Mouse (Mus musculus) heart, embryonic 10.5 days (tissue): ENCODE results near the gene Ddx51. TPM values are rescaled to one million over a fixed set of nuclear protein-coding genes. Genes with fewer than 3 reads are reported as not detected.
A peak's percentile ranks its signal among the peaks of the same experiment; 100 is the strongest.

ENCODE experiments used
- DNase-seq: peaks from one replicate; pipeline ENCODE4 v3.0.0-alpha.2; 2017; ENCODE audit warnings: low spot score
- H3K27ac ChIP-seq: fragments of 300-500 bp; sonication (generic); 2 replicates; pipeline ENCODE4 v1.5.1; 2016; ENCODE audit warnings: mild to moderate bottlenecking
- H3K27me3 ChIP-seq: fragments of 300-500 bp; sonication (generic); 2 replicates; pipeline ENCODE4 v1.6.1; 2016; ENCODE audit warnings: mild to moderate bottlenecking; ENCODE audit not compliant: poor library complexity, insufficient read depth, severe bottlenecking
- H3K36me3 ChIP-seq: fragments of 300-500 bp; sonication (generic); 2 replicates; pipeline ENCODE4 v1.6.1; 2016; ENCODE audit warnings: mild to moderate bottlenecking, moderate library complexity
- H3K4me1 ChIP-seq: fragments of 300-500 bp; sonication (generic); 2 replicates; pipeline ENCODE4 v1.6.1; 2016; ENCODE audit warnings: mild to moderate bottlenecking
- H3K4me3 ChIP-seq: fragments of 300-500 bp; sonication (generic); 2 replicates; pipeline ENCODE4 v1.5.1; 2016; ENCODE audit warnings: mild to moderate bottlenecking, moderate library complexity
- H3K9me3 ChIP-seq: fragments of 300-500 bp; sonication (generic); 2 replicates; pipeline ENCODE4 v1.6.1; 2016; ENCODE audit warnings: mild to moderate bottlenecking, moderate library complexity
- WGBS: fragments of 180-500 bp; shearing (Covaris S2); methylation state at CpG from one replicate; pipeline ENCODE4 v1.1.7; 2016; 5-methylcytosine and 5-hydroxymethylcytosine counted together
- microRNA-seq: library from miRNA; unstranded; fragments of <30 nt; microRNA quantifications from one replicate; pipeline ENCODE4, GENCODE M21; 2017
- polyA plus RNA-seq: library from polyadenylated mRNA; unstranded; fragments of >200 nt; fragmentation: Nextera tagmentation; extraction: Ambion mirVana; gene quantifications from 2 replicates; pipeline ENCODE4 v1.2.1, GENCODE M21; 2016

The Ddx51 gene
- polyA plus RNA-seq, 1 experiment from 2014 or later: 33.9 TPM

- no peaks in the 10 kb centered on the region for H3K4me1 ChIP-seq
- 96% methylated on average over 7 of the region's 8 CpGs for WGBS
- no peak for DNase-seq
- H3K4me3 ChIP-seq: no peak overlapping the region
- no peaks in the 10 kb centered on the region for H3K27me3 ChIP-seq
- no peak overlapping the region for H3K27ac ChIP-seq
- peaks cover 97% of the 10 kb centered on the region for H3K36me3 ChIP-seq
- H3K9me3 ChIP-seq: no peaks in the 10 kb centered on the region
Observed at GRCm38 (mm10) chr5:110682041-110682440, 28.8 kb downstream of the Ddx51 start.

- peaks cover 95% of the 10 kb centered on the region for H3K36me3 ChIP-seq
- no peaks in the 10 kb centered on the region for H3K4me1 ChIP-seq
- H3K27me3 ChIP-seq: no peaks in the 10 kb centered on the region
- no peak overlapping the region for H3K27ac ChIP-seq
- no peaks in the 10 kb centered on the region for H3K9me3 ChIP-seq
- 91% methylated on average over 4 of the region's 4 CpGs for WGBS
- H3K4me3 ChIP-seq: no peak overlapping the region
- no peak for DNase-seq
Observed at GRCm38 (mm10) chr5:110698617-110699016, 45.4 kb downstream of the Ddx51 start.

GRCm38 (mm10) chr5:110704004-110704403 lies 50.8 kb downstream of the Ddx51 start:
- DNase-seq: no peak
- no peaks in the 10 kb centered on the region for H3K4me1 ChIP-seq
- no peak overlapping the region for H3K4me3 ChIP-seq
- no peaks in the 10 kb centered on the region for H3K9me3 ChIP-seq
- no peak overlapping the region for H3K27ac ChIP-seq
- WGBS: 63% methylated on average over 1 of the region's 1 CpGs
- peaks cover 96% of the 10 kb centered on the region for H3K36me3 ChIP-seq
- no peaks in the 10 kb centered on the region for H3K27me3 ChIP-seq

- Histone ChIP-seq H3K36me3 (peaks cover 85% of the 10 kb centered on the region), H3K27ac (no peak overlapping the region), H3K4me1 (no peaks in the 10 kb centered on the region), H3K4me3 (no peak overlapping the region), H3K27me3 (no peaks in the 10 kb centered on the region), H3K9me3 (no peaks in the 10 kb centered on the region)
- peak; percentile 11 for DNase-seq
- 91% methylated on average over 4 of the region's 4 CpGs for WGBS
Observed at GRCm38 (mm10) chr5:110709256-110709655, 56.0 kb downstream of the Ddx51 start.

Small RNA genes lying within 50 kb of the gene (microRNA-seq; reads per million reads assigned to microRNA genes)
- gene Mir7026: 3.3 reads per million, percentile 6 among the genes with 10 or more reads in this experiment

Other genes with a start within 250 kb of the Ddx51 start
- 9.6 and 11.1 TPM in 2 replicates for gene Fbrsl1, start 204.9 kb upstream of the Ddx51 start, polyA plus RNA-seq
- not detected in 2 replicates for gene Galnt9, start 109.1 kb upstream of the Ddx51 start, polyA plus RNA-seq
- 55.1 and 73.2 TPM in 2 replicates for gene Noc4l, start within 50 bp of the Ddx51 start, polyA plus RNA-seq
- gene Ep400, start 117.3 kb downstream of the Ddx51 start, polyA plus RNA-seq: 41.3 and 46.9 TPM in 2 replicates
- gene Pus1, start 127.2 kb downstream of the Ddx51 start, polyA plus RNA-seq: 46.6 and 49.8 TPM in 2 replicates
- gene Ulk1, start 156.6 kb downstream of the Ddx51 start, polyA plus RNA-seq: 12.8 and 17.0 TPM in 2 replicates
- 22.2 and 27.4 TPM in 2 replicates for gene Hscb, start 186.3 kb downstream of the Ddx51 start, polyA plus RNA-seq
- 28.1 and 28.8 TPM in 2 replicates for gene Chek2, start 186.5 kb downstream of the Ddx51 start, polyA plus RNA-seq
- gene Ttc28, start 226.4 kb downstream of the Ddx51 start, polyA plus RNA-seq: 7.3 and 10.9 TPM in 2 replicates